Comparison of ENCODE assay signal across 17 mouse cellular contexts in genomic region chr2:64395946-64396345, GRCm38 (mm10).
A peak's percentile ranks its signal among the peaks of the same experiment; 100 is the strongest.
DNase-seq lines count a peak whose midpoint lies in the region; ATAC-seq and TF ChIP-seq lines count a peak whose summit lies in the region.
"Had no signal": no experiment of that assay in that cellular context is flagged by ENCODE, and none has a peak within 500 bp of the region (broad histone marks: within the 10 kb centered on the region; RNA-seq: fewer than 3 reads in every experiment).

No protein-coding gene starts in this region.

- no peak for ATAC-seq in hindbrain, embryonic 12.5 days (ENCODE audit: low FRiP score)
- ATAC-seq in hindbrain, postnatal 0 days = no peak
- ATAC-seq in midbrain, embryonic 12.5 days (ENCODE audit: low FRiP score, low read depth) = peak; percentile 6; the same call in 1 of the 2 replicates
- ATAC-seq in midbrain, embryonic 15.5 days (replicated peaks) = no peak; the same call in 1 of the 2 replicates
- 0 out of 2 replicates have a peak, but pooled peaks have one; percentile 9 for ATAC-seq in neural tube, embryonic 12.5 days (ENCODE audit: low FRiP score, low read depth)

- no peaks in the 10 kb centered on the region for H3K36me3 ChIP-seq in hindbrain, embryonic 12.5 days
- no peaks in the 10 kb centered on the region for H3K36me3 ChIP-seq in hindbrain, postnatal 0 days (ENCODE audit: insufficient read depth, low read length)
- no peaks in the 10 kb centered on the region for H3K36me3 ChIP-seq in midbrain, embryonic 12.5 days
- H3K36me3 ChIP-seq in midbrain, embryonic 15.5 days (replicated peaks) = no peaks in the 10 kb centered on the region
- H3K36me3 ChIP-seq in neural tube, embryonic 12.5 days = no peaks in the 10 kb centered on the region
- H3K36me3 ChIP-seq: embryonic facial prominence, embryonic 15.5 days; forebrain, embryonic 12.5 days; heart, embryonic 10.5 days; limb, embryonic 15.5 days had no signal

- H3K27me3 ChIP-seq in hindbrain, embryonic 12.5 days = no peaks in the 10 kb centered on the region
- H3K27me3 ChIP-seq in hindbrain, postnatal 0 days (ENCODE audit: insufficient read depth, low read length) = no peaks in the 10 kb centered on the region
- no peaks in the 10 kb centered on the region for H3K27me3 ChIP-seq in midbrain, embryonic 12.5 days
- H3K27me3 ChIP-seq in midbrain, embryonic 15.5 days (replicated peaks) = no peaks in the 10 kb centered on the region
- H3K27me3 ChIP-seq in neural tube, embryonic 12.5 days (replicated peaks) = no peaks in the 10 kb centered on the region
- H3K27me3 ChIP-seq: embryonic facial prominence, embryonic 15.5 days; limb, embryonic 15.5 days had no signal

- no peak for DNase-seq in hindbrain, postnatal 0 days (ENCODE audit: low spot score)
- peak; percentile 32 for DNase-seq in R1 (ENCODE audit: low read depth, low spot score)
- DNase-seq in spleen, adult 12 weeks (ENCODE audit: low spot score) = no peak
- DNase-seq in gastrocnemius, postnatal 36 days = no peak
- DNase-seq: B cell, adult 2 months; cerebellum, adult 9-11 months; embryo, embryonic 11 days; gastrocnemius, postnatal 14 days; heart, postnatal 10 days had no signal

- H3K4me2 ChIP-seq in hindbrain, embryonic 12.5 days (replicated peaks) = no peak overlapping the region
- no peak overlapping the region for H3K4me2 ChIP-seq in hindbrain, postnatal 0 days (ENCODE audit: low read depth, low read length)
- no peak overlapping the region for H3K4me2 ChIP-seq in midbrain, embryonic 12.5 days (replicated peaks)
- no peak overlapping the region for H3K4me2 ChIP-seq in midbrain, embryonic 15.5 days
- no peak overlapping the region for H3K4me2 ChIP-seq in neural tube, embryonic 12.5 days (replicated peaks)
- H3K4me2 ChIP-seq: embryonic facial prominence, embryonic 15.5 days; forebrain, embryonic 12.5 days; limb, embryonic 15.5 days had no signal

- intact Hi-C loops in gastrocnemius, postnatal 36 days (cut with DNase I) = no loop called here

- no peak overlapping the region for H3K9ac ChIP-seq in hindbrain, embryonic 12.5 days
- H3K9ac ChIP-seq in hindbrain, postnatal 0 days (replicated peaks; ENCODE audit: low read length) = no peak overlapping the region
- no peak overlapping the region for H3K9ac ChIP-seq in midbrain, embryonic 12.5 days (replicated peaks)
- H3K9ac ChIP-seq in midbrain, embryonic 15.5 days = no peak overlapping the region
- H3K9ac ChIP-seq in neural tube, embryonic 12.5 days = no peak overlapping the region
- H3K9ac ChIP-seq: embryonic facial prominence, embryonic 15.5 days; forebrain, embryonic 12.5 days; limb, embryonic 15.5 days had no signal

- H3K27ac ChIP-seq in hindbrain, embryonic 12.5 days = 0 out of 2 replicates have a peak overlapping the region, but pooled peaks have one; percentile 30
- no peak overlapping the region for H3K27ac ChIP-seq in hindbrain, postnatal 0 days
- H3K27ac ChIP-seq in midbrain, embryonic 12.5 days (replicated peaks) = peak overlapping the region; percentile 31; the same call in 1 of the 2 replicates
- no peak overlapping the region for H3K27ac ChIP-seq in midbrain, embryonic 15.5 days
- H3K27ac ChIP-seq in neural tube, embryonic 12.5 days = no peak overlapping the region
- H3K27ac ChIP-seq: embryonic facial prominence, embryonic 15.5 days; forebrain, embryonic 12.5 days; heart, embryonic 10.5 days; limb, embryonic 15.5 days had no signal

- 69% methylated on average over 4 of the region's 4 CpGs for WGBS in hindbrain, embryonic 12.5 days
- 60% methylated on average over 4 of the region's 4 CpGs for WGBS in hindbrain, postnatal 0 days
- WGBS in midbrain, embryonic 12.5 days = 79% methylated on average over 4 of the region's 4 CpGs
- WGBS in midbrain, embryonic 15.5 days = 66% methylated on average over 4 of the region's 4 CpGs
- WGBS in neural tube, embryonic 12.5 days = 79% methylated on average over 4 of the region's 4 CpGs

- TF ChIP-seq CTCF in hindbrain, postnatal 0 days (IDR thresholded peaks at IDR 0.05; ENCODE audit: low read depth) = no peak

- H3K9me3 ChIP-seq in hindbrain, embryonic 12.5 days (replicated peaks) = no peaks in the 10 kb centered on the region
- no peaks in the 10 kb centered on the region for H3K9me3 ChIP-seq in hindbrain, postnatal 0 days (ENCODE audit: low read length)
- H3K9me3 ChIP-seq in midbrain, embryonic 12.5 days = no peaks in the 10 kb centered on the region
- H3K9me3 ChIP-seq in midbrain, embryonic 15.5 days = no peaks in the 10 kb centered on the region
- H3K9me3 ChIP-seq in neural tube, embryonic 12.5 days = no peaks in the 10 kb centered on the region
- H3K9me3 ChIP-seq: embryonic facial prominence, embryonic 15.5 days; forebrain, embryonic 12.5 days; heart, embryonic 10.5 days; limb, embryonic 15.5 days had no signal

- peaks cover 9% of the 10 kb centered on the region for H3K4me1 ChIP-seq in hindbrain, embryonic 12.5 days
- H3K4me1 ChIP-seq in hindbrain, postnatal 0 days (ENCODE audit: insufficient read depth, low read length) = no peaks in the 10 kb centered on the region
- peaks cover 19% of the 10 kb centered on the region for H3K4me1 ChIP-seq in midbrain, embryonic 12.5 days
- peaks cover 6% of the 10 kb centered on the region for H3K4me1 ChIP-seq in midbrain, embryonic 15.5 days
- 0 out of 2 replicates have a peak, but pooled peaks cover 7% of the 10 kb centered on the region for H3K4me1 ChIP-seq in neural tube, embryonic 12.5 days
- H3K4me1 ChIP-seq: heart, embryonic 10.5 days; limb, embryonic 15.5 days had no signal

- no peak overlapping the region for H3K4me3 ChIP-seq in hindbrain, embryonic 12.5 days
- H3K4me3 ChIP-seq in hindbrain, postnatal 0 days (ENCODE audit: low read length) = no peak overlapping the region
- no peak overlapping the region for H3K4me3 ChIP-seq in midbrain, embryonic 12.5 days
- no peak overlapping the region for H3K4me3 ChIP-seq in midbrain, embryonic 15.5 days
- no peak overlapping the region for H3K4me3 ChIP-seq in neural tube, embryonic 12.5 days
- H3K4me3 ChIP-seq: embryonic facial prominence, embryonic 15.5 days; forebrain, embryonic 12.5 days; heart, embryonic 10.5 days; limb, embryonic 15.5 days had no signal

Comparison
In these comparisons a context has a peak if more than half of its experiments do, and no peak if none do; other contexts are left out.
1. ATAC-seq: peak in midbrain, embryonic 12.5 days (single experiment) and neural tube, embryonic 12.5 days (single experiment); none in hindbrain, embryonic 12.5 days (single experiment), hindbrain, postnatal 0 days (single experiment) and midbrain, embryonic 15.5 days (single experiment).
2. H3K27ac ChIP-seq: peak in hindbrain, embryonic 12.5 days (single experiment) and midbrain, embryonic 12.5 days (single experiment); none in hindbrain, postnatal 0 days (single experiment), midbrain, embryonic 15.5 days (single experiment) and neural tube, embryonic 12.5 days (single experiment).